Mouse (Mus musculus): Measurements from ENCODE around the gene Tardbp. TPM values are rescaled to one million over a fixed set of nuclear protein-coding genes. Genes with fewer than 3 reads are reported as not detected.

The Tardbp gene
- polyA plus RNA-seq, 1 experiment from 2014 or later: 76.7 TPM

GRCm38 (mm10) chr4:148654701-148655398 is 28.0 kb upstream of the Tardbp start:
- H3K36me3 ChIP-seq (replicated peaks; ENCODE audit: insufficient read depth, low read length): no peaks in the 10 kb centered on the region
- peak; percentile 53; the same call in 1 of the 2 replicates for ATAC-seq
- no peaks in the 10 kb centered on the region for H3K27me3 ChIP-seq (ENCODE audit: insufficient read depth, low read length)
- no peak for TF ChIP-seq EP300 (IDR thresholded peaks at IDR 0.05; ENCODE audit: low read depth)
- peak; percentile 74 for TF ChIP-seq CTCF (IDR thresholded peaks at IDR 0.05; ENCODE audit: low read depth)
- no peaks in the 10 kb centered on the region for H3K9me3 ChIP-seq (ENCODE audit: low read length)
- H3K4me2 ChIP-seq (ENCODE audit: low read depth, low read length): no peak overlapping the region
- H3K4me3 ChIP-seq (ENCODE audit: low read depth, low read length): no peak overlapping the region
- WGBS (ENCODE audit: insufficient replicate concordance): 84% methylated on average over 18 of the region's 18 CpGs
- H3K9ac ChIP-seq (replicated peaks): no peak overlapping the region
- DNase-seq: peak; percentile 67
- no peak overlapping the region for H3K27ac ChIP-seq (ENCODE audit: low read depth)
- H3K4me1 ChIP-seq (ENCODE audit: insufficient read depth): no peaks in the 10 kb centered on the region

DNA sequence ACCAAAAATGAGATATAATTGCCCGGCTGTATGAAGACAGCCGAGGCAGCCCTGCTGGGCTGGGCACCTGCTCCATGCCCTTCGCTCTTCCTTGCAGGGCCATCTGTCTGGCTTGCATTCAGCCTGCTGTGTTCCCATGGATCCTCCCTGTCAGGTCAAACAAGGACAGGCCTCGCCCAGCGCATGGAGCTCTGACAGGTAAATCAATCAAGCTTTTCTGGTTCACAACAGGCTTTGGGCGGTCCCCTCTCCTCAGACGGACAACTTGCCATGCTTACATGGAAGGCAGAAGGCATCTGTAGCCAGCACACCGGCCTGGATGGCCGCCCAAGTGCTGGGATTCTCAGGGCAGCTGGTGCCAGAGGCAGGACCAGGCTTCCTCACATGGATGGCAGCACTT is 24.2 kb upstream of the Tardbp start:
- Histone ChIP-seq H3K4me2 (ENCODE audit: low read depth, low read length) (no peak overlapping the region), H3K9me3 (ENCODE audit: low read length) (no peaks in the 10 kb centered on the region), H3K36me3 (replicated peaks; ENCODE audit: insufficient read depth, low read length) (no peaks in the 10 kb centered on the region), H3K4me3 (ENCODE audit: low read depth, low read length) (no peak overlapping the region), H3K9ac (replicated peaks) (no peak overlapping the region), H3K27ac (ENCODE audit: low read depth) (no peak overlapping the region), H3K27me3 (ENCODE audit: insufficient read depth, low read length) (no peaks in the 10 kb centered on the region), H3K4me1 (ENCODE audit: insufficient read depth) (no peaks in the 10 kb centered on the region)
- DNase-seq: no peak
- TF ChIP-seq CTCF (IDR thresholded peaks at IDR 0.05; ENCODE audit: low read depth): no peak
- no peak for TF ChIP-seq EP300 (IDR thresholded peaks at IDR 0.05; ENCODE audit: low read depth)
- 71% methylated on average over 9 of the region's 9 CpGs for WGBS (ENCODE audit: insufficient replicate concordance)
- no peak for ATAC-seq

DNA sequence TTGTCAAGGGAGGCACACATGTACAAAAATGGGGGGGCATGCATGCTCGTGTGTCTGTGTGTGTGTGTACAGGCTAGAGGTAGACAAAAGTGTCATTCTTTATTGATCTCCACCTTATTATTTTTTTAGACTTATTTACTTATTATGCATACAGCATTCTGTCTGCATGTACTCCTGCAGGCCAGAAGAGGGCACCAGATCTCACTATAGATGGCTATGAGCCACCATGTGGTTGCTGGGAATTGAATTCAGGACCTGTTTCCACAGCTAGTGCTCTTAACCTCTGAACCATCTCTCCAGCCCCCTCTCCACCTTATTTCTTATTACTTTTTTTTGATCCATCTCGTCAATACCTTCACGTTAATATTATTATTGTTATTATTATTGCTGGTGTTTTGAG is 22.5 kb upstream of the Tardbp start:
- Histone ChIP-seq H3K9ac (replicated peaks) (no peak overlapping the region), H3K4me2 (ENCODE audit: low read depth, low read length) (no peak overlapping the region), H3K9me3 (ENCODE audit: low read length) (no peaks in the 10 kb centered on the region), H3K36me3 (replicated peaks; ENCODE audit: insufficient read depth, low read length) (no peaks in the 10 kb centered on the region), H3K4me1 (ENCODE audit: insufficient read depth) (no peaks in the 10 kb centered on the region), H3K27ac (ENCODE audit: low read depth) (no peak overlapping the region), H3K4me3 (ENCODE audit: low read depth, low read length) (no peak overlapping the region), H3K27me3 (ENCODE audit: insufficient read depth, low read length) (no peaks in the 10 kb centered on the region)
- TF ChIP-seq EP300 (IDR thresholded peaks at IDR 0.05; ENCODE audit: low read depth) (no peak), CTCF (IDR thresholded peaks at IDR 0.05; ENCODE audit: low read depth) (peak; percentile 62)
- DNase-seq (no peak), ATAC-seq (no peak)
- WGBS (ENCODE audit: insufficient replicate concordance): 41% methylated on average over 3 of the region's 3 CpGs

DNA sequence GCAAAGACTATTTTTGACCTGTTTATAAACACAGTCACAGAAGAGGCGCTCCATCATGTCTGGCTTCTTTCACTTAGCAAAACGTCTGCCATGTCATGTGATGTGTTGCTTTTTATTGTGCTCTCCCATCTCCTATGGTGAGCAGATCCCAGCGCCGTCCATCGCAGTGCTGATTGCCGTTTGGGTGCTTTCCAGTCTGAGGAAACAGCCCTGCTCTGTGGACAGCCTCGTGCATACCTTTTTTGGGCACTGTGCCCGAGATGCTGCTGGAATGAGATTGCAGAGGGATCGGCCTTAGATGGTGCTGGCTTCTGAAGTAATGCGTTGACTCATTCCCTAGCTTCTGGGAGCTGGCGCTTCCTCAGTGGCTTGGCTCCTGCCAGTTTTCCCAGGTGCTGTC is 19.8 kb upstream of the Tardbp start:
- Histone ChIP-seq H3K27me3 (ENCODE audit: insufficient read depth, low read length) (no peaks in the 10 kb centered on the region), H3K4me1 (ENCODE audit: insufficient read depth) (peaks cover 6% of the 10 kb centered on the region), H3K27ac (ENCODE audit: low read depth) (no peak overlapping the region), H3K4me3 (ENCODE audit: low read depth, low read length) (no peak overlapping the region), H3K9me3 (ENCODE audit: low read length) (no peaks in the 10 kb centered on the region), H3K36me3 (replicated peaks; ENCODE audit: insufficient read depth, low read length) (no peaks in the 10 kb centered on the region), H3K9ac (replicated peaks) (no peak overlapping the region), H3K4me2 (ENCODE audit: low read depth, low read length) (no peak overlapping the region)
- ATAC-seq (0 out of 2 replicates have a peak, but pooled peaks have one; percentile 17), DNase-seq (no peak)
- TF ChIP-seq CTCF (IDR thresholded peaks at IDR 0.05; ENCODE audit: low read depth): no peak
- no peak for TF ChIP-seq EP300 (IDR thresholded peaks at IDR 0.05; ENCODE audit: low read depth)
- 57% methylated on average over 11 of the region's 11 CpGs for WGBS (ENCODE audit: insufficient replicate concordance)

DNA sequence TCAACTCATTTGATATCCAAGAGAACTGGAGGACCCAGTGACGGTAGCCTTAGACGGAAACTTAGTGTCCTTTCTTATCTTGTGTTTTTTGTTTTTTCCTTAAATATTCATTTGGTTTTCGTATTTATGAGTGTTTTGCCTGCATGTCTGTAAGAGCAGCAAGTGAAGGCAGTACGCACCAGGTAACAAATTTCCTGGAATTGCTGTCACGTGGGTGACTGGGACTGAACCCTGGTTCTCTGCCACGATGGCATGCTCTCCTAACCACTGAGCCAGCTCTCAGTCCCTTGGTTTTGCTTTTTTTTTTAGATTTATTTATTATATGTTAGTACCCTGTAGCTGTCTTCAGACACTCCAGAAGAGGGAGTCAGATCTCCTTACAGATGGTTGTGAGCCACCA is 18.1 kb upstream of the Tardbp start:
- no peaks in the 10 kb centered on the region for H3K36me3 ChIP-seq (replicated peaks; ENCODE audit: insufficient read depth, low read length)
- 71% methylated on average over 6 of the region's 6 CpGs for WGBS (ENCODE audit: insufficient replicate concordance)
- peaks cover 6% of the 10 kb centered on the region for H3K4me1 ChIP-seq (ENCODE audit: insufficient read depth)
- no peaks in the 10 kb centered on the region for H3K9me3 ChIP-seq (ENCODE audit: low read length)
- H3K27ac ChIP-seq (ENCODE audit: low read depth): no peak overlapping the region
- ATAC-seq: no peak
- H3K4me3 ChIP-seq (ENCODE audit: low read depth, low read length): no peak overlapping the region
- DNase-seq: no peak
- H3K4me2 ChIP-seq (ENCODE audit: low read depth, low read length): no peak overlapping the region
- no peaks in the 10 kb centered on the region for H3K27me3 ChIP-seq (ENCODE audit: insufficient read depth, low read length)
- TF ChIP-seq CTCF (IDR thresholded peaks at IDR 0.05; ENCODE audit: low read depth) (no peak), EP300 (IDR thresholded peaks at IDR 0.05; ENCODE audit: low read depth) (no peak)
- H3K9ac ChIP-seq (replicated peaks): no peak overlapping the region

DNA sequence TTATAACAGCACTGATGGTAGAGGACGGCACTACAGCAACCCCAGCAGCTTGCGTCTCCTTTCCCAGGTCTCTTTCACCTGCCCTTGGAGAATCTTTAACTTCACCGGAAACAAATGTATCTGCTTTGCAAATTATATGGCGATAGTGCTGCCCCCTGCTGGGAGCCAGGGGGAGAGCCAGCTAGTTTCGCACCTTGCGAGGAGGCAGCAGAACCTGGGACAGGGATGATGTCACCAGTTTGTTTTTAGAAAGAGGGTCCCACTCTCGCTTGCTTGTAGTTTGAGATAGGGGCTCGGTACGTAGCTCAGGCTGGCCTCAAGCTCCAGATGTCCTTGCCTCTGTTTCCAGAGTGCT is 17.3 kb upstream of the Tardbp start:
- H3K36me3 ChIP-seq (replicated peaks; ENCODE audit: insufficient read depth, low read length): no peaks in the 10 kb centered on the region
- H3K27me3 ChIP-seq (ENCODE audit: insufficient read depth, low read length): no peaks in the 10 kb centered on the region
- DNase-seq (peak; percentile 82), ATAC-seq (peak; percentile 56)
- H3K4me3 ChIP-seq (ENCODE audit: low read depth, low read length): no peak overlapping the region
- H3K4me1 ChIP-seq (ENCODE audit: insufficient read depth): peaks cover 6% of the 10 kb centered on the region
- no peak overlapping the region for H3K27ac ChIP-seq (ENCODE audit: low read depth)
- peak overlapping the region; percentile 59 for H3K4me2 ChIP-seq (ENCODE audit: low read depth, low read length)
- no peak overlapping the region for H3K9ac ChIP-seq (replicated peaks)
- TF ChIP-seq EP300 (IDR thresholded peaks at IDR 0.05; ENCODE audit: low read depth): no peak
- peak; percentile 88 for TF ChIP-seq CTCF (IDR thresholded peaks at IDR 0.05; ENCODE audit: low read depth)
- 2% methylated on average over 9 of the region's 9 CpGs for WGBS (ENCODE audit: insufficient replicate concordance)
- no peaks in the 10 kb centered on the region for H3K9me3 ChIP-seq (ENCODE audit: low read length)
